Mouse (Mus musculus) heart, postnatal 4 days (tissue): Measurements from ENCODE around the gene Gpr19. TPM values are rescaled to one million over a fixed set of nuclear protein-coding genes. Genes with fewer than 3 reads are reported as not detected.

Source experiments
- DNase-seq: peaks from one replicate; pipeline ENCODE4 v3.0.0; 2021
- total RNA-seq, 2 experiments: library from RNA; stranded (reverse); gene quantifications; 2 replicates each; pipeline ENCODE4 v1.2.3; 2021

Gene Gpr19
- total RNA-seq, 2 experiments from 2014 or later, result 6.3 to 6.6 TPM

DNA sequence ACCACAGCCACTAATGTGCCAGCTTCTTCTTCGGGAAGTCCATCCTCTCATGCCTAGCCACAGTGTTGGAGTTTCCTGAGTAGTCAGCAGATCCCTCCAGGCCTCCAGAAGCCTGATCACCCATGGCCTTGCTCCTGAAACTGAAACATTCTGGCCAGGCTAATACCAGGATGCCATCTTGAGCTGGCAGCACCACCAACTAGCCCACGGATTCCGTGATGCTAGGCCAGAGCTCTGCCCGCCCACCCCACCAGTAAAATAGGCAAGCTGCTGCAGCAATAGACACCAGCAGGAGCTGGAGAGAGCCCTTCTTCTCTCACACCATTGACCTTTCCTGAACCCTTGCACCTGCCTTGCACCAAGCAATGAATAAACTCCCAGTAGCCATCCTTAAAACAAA is 50.8 kb downstream of the Gpr19 start:
- DNase-seq, result no peak

DNA sequence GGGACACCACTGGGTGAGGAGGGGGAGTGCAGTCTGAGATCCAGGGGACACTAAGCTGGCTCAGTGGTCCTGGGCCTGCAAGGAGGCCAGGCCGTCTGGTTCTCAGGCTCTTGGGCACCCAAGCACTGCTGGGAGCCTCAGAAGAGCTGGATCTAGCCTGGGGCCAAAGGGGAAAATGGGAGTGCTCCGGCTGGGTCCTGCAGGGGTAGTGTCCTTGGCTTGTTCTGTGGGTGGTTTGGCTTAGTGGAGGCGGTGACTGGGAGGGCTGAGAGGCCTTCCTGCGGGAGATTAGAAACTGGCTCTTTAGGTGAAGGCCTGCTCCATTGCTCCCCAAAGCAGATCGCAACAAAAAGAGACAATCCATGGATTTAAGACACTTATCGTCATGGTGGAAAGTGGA is 52.1 kb downstream of the Gpr19 start:
- DNase-seq, result no peak

DNA sequence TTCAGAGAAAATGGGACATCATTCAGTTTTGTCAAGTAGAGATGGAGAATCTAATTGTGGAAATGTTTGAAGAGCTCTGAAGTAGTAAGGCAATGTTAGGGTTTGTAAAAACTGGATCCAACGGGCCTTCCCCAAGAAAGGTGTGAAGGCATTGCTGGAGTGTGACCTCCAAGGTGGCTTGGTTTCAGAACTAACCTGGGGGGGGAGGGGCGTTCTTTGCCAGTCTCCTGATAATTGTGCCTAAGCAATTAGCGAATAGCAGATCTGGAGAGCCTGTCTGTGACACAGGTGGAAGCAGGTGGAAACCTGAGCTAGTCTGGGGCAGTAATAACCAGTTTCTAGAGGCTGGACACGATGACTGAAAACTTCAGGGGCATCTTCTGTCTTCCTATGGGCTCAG is 52.7 kb downstream of the Gpr19 start:
- no peak for DNase-seq

DNA sequence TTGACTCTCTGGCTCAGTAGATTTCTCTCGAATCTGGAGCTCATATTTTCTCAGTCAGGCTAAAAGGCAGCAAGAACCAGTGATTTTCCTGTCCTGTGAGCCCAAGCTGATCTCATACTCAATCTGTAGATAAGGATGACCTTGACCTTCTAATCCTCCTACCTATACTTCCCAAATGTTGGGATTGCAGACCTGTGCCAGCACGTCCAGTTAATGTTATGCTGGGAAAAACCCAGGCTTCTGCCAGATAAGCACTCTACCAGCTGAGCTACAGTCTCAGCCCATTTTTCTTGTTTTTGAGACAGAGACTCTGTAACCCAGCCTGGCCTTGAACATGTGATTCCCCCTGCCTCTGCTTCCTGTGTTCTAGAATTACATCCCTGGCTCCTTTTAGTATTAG is 58.0 kb downstream of the Gpr19 start:
- DNase-seq, result no peak

DNA sequence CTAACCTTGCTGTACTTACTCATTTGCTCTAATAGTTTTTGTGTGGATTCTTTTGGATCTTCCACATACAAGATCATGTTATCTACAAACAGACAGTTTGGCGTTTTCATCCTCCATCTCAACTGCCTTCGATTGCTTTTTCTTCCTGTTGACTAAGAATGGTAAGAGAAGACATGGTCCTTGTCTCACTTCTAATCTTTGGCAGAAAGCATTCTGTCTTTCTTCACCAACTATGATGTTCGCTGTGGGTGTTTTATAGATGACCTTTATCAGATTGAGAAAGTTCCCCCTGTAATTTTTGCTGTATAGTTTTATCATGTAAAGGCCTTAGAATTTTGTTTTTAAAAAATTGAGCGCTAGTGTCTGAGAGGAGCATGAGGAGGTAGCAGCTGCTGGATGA is 60.3 kb downstream of the Gpr19 start:
- DNase-seq, result no peak

DNA sequence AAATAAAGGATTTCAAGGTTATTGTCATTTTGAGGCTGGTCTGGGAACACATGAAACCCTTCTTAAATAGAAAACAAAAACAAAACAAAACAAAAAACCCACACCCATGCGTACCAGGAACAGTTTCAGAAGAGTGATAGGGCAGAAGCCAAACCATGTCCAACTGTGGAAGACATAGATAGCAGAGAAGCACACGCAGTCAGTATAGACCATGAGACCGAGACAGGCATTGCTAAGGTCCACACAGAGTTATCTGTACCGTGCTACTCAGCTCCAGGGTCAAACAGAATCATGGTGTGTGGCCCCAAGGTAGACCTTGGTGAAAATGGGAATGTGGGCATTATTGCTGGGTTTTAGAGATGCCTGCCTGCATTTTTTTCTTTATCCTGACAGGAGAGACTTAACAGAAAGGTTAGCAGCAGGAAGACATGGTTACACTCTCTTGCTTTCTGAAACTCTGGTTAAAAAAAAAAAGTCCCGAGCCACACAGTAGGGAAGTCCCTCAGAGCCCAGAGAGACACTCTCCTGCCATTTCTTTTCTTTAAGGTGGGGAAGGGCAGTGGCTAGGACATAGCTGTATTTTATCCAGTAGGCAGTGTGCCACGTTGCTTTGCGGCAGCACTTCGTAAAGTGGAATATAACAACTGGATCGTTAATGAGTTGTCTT is 63.7 kb downstream of the Gpr19 start:
- no peak for DNase-seq

DNA sequence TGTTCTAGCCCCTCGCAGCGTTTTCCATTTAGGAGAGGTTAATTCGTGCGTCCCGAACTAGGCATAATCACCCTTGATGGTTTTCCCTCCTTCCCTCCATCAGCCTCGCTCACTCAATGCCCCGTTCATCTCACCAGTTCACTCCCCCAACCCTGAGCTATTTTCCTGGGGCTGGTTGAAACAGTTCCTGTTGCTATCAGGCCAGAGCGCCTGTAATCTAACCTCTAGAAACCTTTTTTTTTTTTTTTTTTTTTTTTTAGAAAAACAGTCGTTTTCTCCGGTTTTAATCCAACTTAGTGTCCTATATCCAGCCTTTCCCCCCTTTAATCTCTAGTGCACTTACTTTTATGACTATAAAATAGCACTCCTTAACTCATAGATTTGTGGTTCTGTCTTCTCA is 67.6 kb downstream of the Gpr19 start:
- no peak for DNase-seq

DNA sequence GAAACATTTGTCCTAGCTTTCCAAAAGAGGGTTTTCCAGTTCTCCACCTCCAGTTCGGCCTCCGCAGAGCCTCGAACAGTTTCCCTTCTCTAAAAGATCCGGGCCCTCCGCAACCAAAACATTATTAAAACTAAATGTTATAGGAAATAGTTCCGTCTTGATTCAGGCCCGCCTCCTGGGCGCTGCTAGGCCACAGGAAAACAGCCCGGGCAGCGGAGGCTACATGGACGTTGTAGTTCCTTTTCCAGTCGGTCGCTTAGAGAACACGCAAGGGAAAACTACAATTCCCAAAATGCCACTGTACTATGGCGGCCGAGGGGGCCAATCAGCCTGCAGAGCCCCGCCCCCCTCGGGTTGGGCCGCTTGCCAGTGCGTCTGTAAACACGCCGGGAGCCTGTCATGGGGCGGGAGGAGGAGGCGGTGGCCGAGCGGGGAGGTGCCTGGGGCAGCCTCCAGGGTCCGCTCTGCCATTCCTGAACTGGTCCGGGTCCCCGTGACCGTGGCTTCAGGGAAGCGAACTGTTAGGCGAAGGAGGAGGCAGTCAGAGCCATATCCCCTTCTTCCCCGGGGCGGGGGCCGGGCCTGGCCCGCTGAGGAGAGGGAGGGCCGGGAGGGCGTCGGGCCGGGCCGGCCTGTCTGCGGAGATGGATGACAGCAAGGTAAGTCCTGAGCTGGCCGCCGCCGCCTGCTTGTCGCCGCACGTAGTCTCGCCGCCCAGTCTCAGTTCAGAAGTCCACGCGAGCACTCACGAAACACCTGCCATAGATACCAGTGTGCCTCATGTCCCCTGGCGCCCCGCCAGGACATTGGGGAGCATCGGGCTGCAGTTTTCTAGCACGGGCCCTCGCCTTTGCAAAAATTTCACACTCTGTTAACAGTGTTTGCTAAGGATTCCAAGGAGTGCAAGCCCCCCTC is 68.3 kb downstream of the Gpr19 start, which contains the start of gene Crebl2:
Gene Crebl2, plus strand, starts transcription at position 369 of the 915 bp plus-strand sequence.
- peak; percentile 100 for DNase-seq

DNA sequence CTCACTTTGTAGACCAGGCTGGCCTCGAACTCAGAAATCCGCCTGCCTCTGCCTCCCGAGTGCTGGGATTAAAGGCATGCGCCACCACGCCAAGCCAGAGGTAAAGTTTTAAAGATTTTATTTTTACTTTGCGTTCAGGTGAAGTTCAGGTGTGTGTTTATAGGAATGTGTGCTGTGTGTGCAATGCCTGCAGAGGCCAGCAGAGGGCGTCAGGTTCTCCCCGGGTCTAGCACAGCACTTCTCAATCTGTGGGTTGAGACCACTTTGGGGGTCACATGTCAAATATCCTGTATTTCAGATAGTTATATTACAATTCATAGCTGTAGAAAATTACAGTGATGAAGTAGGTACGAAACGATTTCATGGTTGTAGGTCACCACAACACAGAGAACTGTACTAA is 75.5 kb downstream of the Gpr19 start:
- no peak for DNase-seq

DNA sequence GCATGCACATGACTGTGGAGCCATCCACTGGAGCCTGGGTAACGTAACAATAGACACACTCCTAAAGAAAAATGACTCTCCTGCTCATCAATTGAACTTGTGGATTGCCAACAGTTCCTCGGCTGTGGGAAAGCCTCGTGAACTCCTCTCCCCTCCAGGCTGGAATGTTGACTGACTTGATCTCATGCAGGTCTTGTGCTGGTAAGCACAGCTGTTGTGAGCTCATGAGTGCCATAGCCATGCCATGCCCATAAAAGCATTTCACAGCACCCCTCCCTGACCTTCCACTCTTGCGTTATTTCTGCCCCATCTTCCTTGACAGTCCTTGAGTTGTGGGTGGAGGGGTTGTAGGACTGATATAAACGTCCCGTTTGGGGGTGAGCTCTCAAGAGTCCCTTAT is 78.0 kb downstream of the Gpr19 start:
- DNase-seq, result no peak

DNA sequence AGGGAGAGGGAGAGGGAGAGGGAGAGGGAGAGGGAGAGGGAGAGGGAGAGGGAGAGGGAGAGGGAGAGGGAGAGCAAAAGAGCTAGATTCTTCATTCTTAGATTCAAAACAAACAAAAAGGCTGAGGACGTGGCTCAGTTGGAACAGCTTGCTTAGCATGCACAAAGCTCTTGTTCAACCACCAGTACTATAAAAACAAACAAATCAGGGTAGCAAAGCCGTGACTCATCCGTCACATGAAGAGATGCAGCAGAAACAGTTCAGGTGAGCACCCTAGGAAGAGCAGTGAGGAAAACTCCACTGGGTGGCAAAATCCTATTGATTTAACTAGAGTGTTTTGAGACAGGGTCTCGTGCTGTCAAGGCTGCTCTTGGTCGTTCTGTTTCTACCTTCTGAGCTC is 78.6 kb downstream of the Gpr19 start:
- DNase-seq, result no peak

Other genes starting within 250 kb of the Gpr19 start
- gene Dusp16, start 106.0 kb downstream of the Gpr19 start, total RNA-seq, result 10 to 100 TPM; 32.4 to 34.9 TPM
- gene Crebl2, start 68.4 kb downstream of the Gpr19 start, total RNA-seq, result 1 to 10 TPM; 2.4 to 2.8 TPM
- 10 to 100 TPM; 46.1 to 47.7 TPM for gene Cdkn1b, start 21.8 kb upstream of the Gpr19 start, total RNA-seq
- 10 to 100 TPM; 29.5 to 36.8 TPM for gene Apold1, start 83.1 kb upstream of the Gpr19 start, total RNA-seq
- gene Ddx47, start 113.0 kb upstream of the Gpr19 start, total RNA-seq, result 10 to 100 TPM; 42.2 to 44.1 TPM
- gene Gprc5a, start 167.1 kb upstream of the Gpr19 start, total RNA-seq, result 1 to 10 TPM; 3.7 to 4.0 TPM
- under 1 TPM in 1 of 2 experiments, not detected in 1; 0.26 TPM for gene Gprc5d, start 219.7 kb upstream of the Gpr19 start, total RNA-seq